Comparison of ENCODE assay signal across 30 mouse cellular contexts in the genomic region with DNA sequence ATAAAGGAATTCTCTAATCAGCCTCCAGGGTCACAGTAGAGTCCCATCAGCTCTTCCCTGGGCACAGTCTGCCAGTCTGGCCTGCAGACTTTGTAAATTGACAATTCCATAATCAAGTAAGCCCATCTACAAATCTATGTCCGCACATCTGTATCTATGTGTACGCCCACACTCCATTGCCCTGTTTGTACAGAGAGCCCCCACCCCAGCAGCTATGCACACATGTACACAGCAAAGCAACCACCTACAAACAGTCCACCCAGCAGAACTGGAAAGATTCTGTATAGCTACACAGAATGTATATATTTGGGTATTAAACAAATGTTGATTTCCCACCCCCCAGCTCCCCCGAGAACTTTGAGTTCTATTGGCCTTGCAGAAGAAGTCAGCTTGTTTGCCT.
"Had no signal": no experiment of that assay in that cellular context is flagged by ENCODE, and none has a peak within 500 bp of the region (broad histone marks: within the 10 kb centered on the region; RNA-seq: fewer than 3 reads in every experiment).

No protein-coding gene starts in this region.

- H3K4me2 ChIP-seq: limb, embryonic 12.5 days; limb, embryonic 13.5 days; limb, embryonic 15.5 days; liver, embryonic 11.5 days; liver, embryonic 12.5 days; liver, embryonic 13.5 days; liver, embryonic 15.5 days; lung, embryonic 14.5 days; lung, embryonic 15.5 days; midbrain, embryonic 12.5 days; midbrain, embryonic 15.5 days; neural tube, embryonic 12.5 days had no signal

- ATAC-seq: liver, embryonic 12.5 days; liver, postnatal 0 days; lung, postnatal 0 days; midbrain, embryonic 15.5 days had no signal

- H3K27ac ChIP-seq: left cerebral cortex, adult 2 months; limb, embryonic 12.5 days; limb, embryonic 13.5 days; limb, embryonic 15.5 days; liver, embryonic 12.5 days; liver, embryonic 13.5 days; liver, embryonic 14.5 days; liver, embryonic 15.5 days; lung, embryonic 15.5 days; macrophage; midbrain, embryonic 10.5 days; midbrain, embryonic 12.5 days; midbrain, embryonic 15.5 days; neural tube, embryonic 12.5 days had no signal

- H3K9me3 ChIP-seq: limb, embryonic 10.5 days; limb, embryonic 12.5 days; limb, embryonic 13.5 days; limb, embryonic 15.5 days; liver, embryonic 12.5 days; liver, embryonic 13.5 days; liver, embryonic 15.5 days; lung, embryonic 15.5 days; megakaryocyte, embryonic 14.5 days; midbrain, embryonic 10.5 days; midbrain, embryonic 12.5 days; midbrain, embryonic 15.5 days; neural tube, embryonic 12.5 days had no signal

- H3K4me3 ChIP-seq: left cerebral cortex, adult 2 months; limb, embryonic 10.5 days; limb, embryonic 12.5 days; limb, embryonic 13.5 days; limb, embryonic 15.5 days; liver, embryonic 12.5 days; liver, embryonic 13.5 days; liver, embryonic 15.5 days; lung, embryonic 15.5 days; megakaryocyte, embryonic 14.5 days; midbrain, embryonic 10.5 days; midbrain, embryonic 12.5 days; midbrain, embryonic 15.5 days; myocyte; neural tube, embryonic 12.5 days had no signal

- H3K27me3 ChIP-seq: limb, embryonic 12.5 days; limb, embryonic 13.5 days; limb, embryonic 15.5 days; liver, embryonic 13.5 days; liver, embryonic 15.5 days; lung, embryonic 15.5 days; midbrain, embryonic 12.5 days; midbrain, embryonic 15.5 days; neural tube, embryonic 12.5 days had no signal

- DNase-seq: left cerebral cortex, postnatal 4 days; liver; liver, embryonic 13.5 days; liver, postnatal 0 days; lung, adult 18-20 months; lung, adult 2 months; lung, embryonic 14.5 days; lung, postnatal 10 days; lung, postnatal 14 days; lung, postnatal 36 days; lung, postnatal 4 days; midbrain, embryonic 14.5 days had no signal

- H3K4me1 ChIP-seq: liver, embryonic 12.5 days; liver, embryonic 13.5 days; liver, embryonic 15.5 days; lung, embryonic 15.5 days; megakaryocyte, embryonic 14.5 days; midbrain, embryonic 12.5 days; midbrain, embryonic 15.5 days; neural tube, embryonic 12.5 days had no signal

- H3K36me3 ChIP-seq: limb, embryonic 10.5 days; limb, embryonic 12.5 days; limb, embryonic 13.5 days; limb, embryonic 15.5 days; liver, embryonic 12.5 days; liver, embryonic 13.5 days; liver, embryonic 15.5 days; lung, embryonic 15.5 days; midbrain, embryonic 10.5 days; midbrain, embryonic 12.5 days; midbrain, embryonic 15.5 days; neural tube, embryonic 12.5 days had no signal

- H3K9ac ChIP-seq: limb, embryonic 12.5 days; limb, embryonic 13.5 days; limb, embryonic 15.5 days; liver, embryonic 12.5 days; liver, embryonic 13.5 days; liver, embryonic 14.5 days; liver, embryonic 15.5 days; liver, postnatal 0 days; lung, embryonic 14.5 days; lung, embryonic 15.5 days; midbrain, embryonic 12.5 days; midbrain, embryonic 15.5 days; neural tube, embryonic 12.5 days had no signal
